Mouse (Mus musculus) liver, postnatal 0 days (tissue): ENCODE results near the gene Abhd14b.
A peak's percentile ranks its signal among the peaks of the same experiment; 100 is the strongest.

ENCODE experiments used
- CTCF ChIP-seq: sonication (generic); IDR thresholded peaks from 2 replicates; pipeline ENCODE4 v1.5.1; 2016; ENCODE audit warnings: antibody characterized with exemption, low read depth
- EP300 ChIP-seq: IDR thresholded peaks from 2 replicates; pipeline ENCODE4 v1.6.1; 2016; ENCODE audit warnings: antibody characterized with exemption, low read depth, mild to moderate bottlenecking

DNA sequence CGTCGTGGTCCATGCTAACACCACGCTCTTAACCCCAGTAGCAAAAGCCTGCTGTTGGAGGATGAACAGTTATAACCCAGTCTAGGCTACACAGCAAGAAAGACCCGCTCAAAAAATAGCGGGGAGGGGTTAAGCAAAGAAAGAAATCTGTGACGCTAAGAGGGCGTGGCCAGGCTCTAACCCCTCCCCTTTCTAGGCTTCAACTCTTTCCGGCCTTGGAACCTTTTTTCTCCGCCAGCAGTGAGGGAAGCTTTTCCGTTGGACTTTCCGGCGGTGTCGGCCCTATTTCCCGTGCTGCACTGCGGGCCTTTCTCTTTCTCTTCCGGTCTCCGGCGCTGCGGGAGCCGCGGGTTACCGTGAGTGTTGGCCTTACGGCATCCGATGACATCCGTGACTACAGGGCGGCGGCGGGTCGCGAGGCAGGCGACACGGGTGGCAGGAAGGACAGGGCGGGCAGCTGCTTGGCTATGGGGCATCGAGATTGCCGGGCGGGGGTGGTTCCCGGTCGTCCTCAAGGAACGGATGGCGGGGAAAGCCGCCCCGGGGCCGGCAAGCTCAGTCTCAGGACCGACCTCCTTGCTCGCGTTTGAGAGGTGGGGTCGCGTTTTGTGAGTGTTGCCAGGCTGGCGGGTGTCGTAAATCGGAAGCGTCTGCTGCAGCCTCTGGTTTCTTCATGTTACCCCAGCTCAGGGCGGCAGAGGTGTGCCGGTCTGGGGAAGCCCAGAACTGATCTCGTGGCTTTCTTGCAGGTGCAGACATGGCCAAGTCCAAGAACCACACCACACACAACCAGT lies 17.8 kb upstream of the Abhd14b start, which contains the start of gene Rpl29:
- peak; percentile 50; the same call in 1 of the 2 replicates for TF ChIP-seq EP300
- no peak for TF ChIP-seq CTCF
